Comparison of ENCODE assay signal across 8 mouse cellular contexts in genomic region chr14:76416366-76417040, GRCm38 (mm10). TPM values are rescaled to one million over a fixed set of nuclear protein-coding genes. Genes with fewer than 3 reads are reported as not detected.
DNase-seq lines count a peak whose midpoint lies in the region; ATAC-seq and TF ChIP-seq lines count a peak whose summit lies in the region.

No protein-coding gene starts in this region.

- H3K9me3 ChIP-seq in ES-Bruce4 (replicated peaks; ENCODE audit: control insufficient read depth, insufficient read depth, low read length, poor library complexity, severe bottlenecking): no peaks in the 10 kb centered on the region
- H3K9me3 ChIP-seq in forebrain, embryonic 16.5 days (ENCODE audit: control insufficient read depth, low read length): no peaks in the 10 kb centered on the region
- H3K9me3 ChIP-seq in liver, embryonic 15.5 days (replicated peaks): no peaks in the 10 kb centered on the region

- no peak for TF ChIP-seq EP300 in heart, adult 2 months (IDR thresholded peaks at IDR 0.05; ENCODE audit: insufficient read depth, low read depth, low read length)
- TF ChIP-seq EP300 in ES-Bruce4 (IDR thresholded peaks at IDR 0.05; ENCODE audit: insufficient read depth, low read depth, low read length): no peak

- H3K4me2 ChIP-seq in forebrain, embryonic 16.5 days (ENCODE audit: low read length): peak overlapping the region; percentile 96
- peak overlapping the region; percentile 82 for H3K4me2 ChIP-seq in liver, embryonic 15.5 days

- no peaks in the 10 kb centered on the region for H3K27me3 ChIP-seq in heart, adult 2 months (ENCODE audit: control insufficient read depth, insufficient read depth, low read length)
- H3K27me3 ChIP-seq in ES-Bruce4 (ENCODE audit: control insufficient read depth, insufficient read depth, low read length, poor library complexity, severe bottlenecking): no peaks in the 10 kb centered on the region
- H3K27me3 ChIP-seq in forebrain, embryonic 16.5 days (replicated peaks; ENCODE audit: control insufficient read depth, insufficient read depth, low read length): no peaks in the 10 kb centered on the region
- H3K27me3 ChIP-seq in liver, embryonic 15.5 days: peaks cover 58% of the 10 kb centered on the region

- H3K9ac ChIP-seq in heart, adult 2 months (ENCODE audit: low read depth, low read length): peak overlapping the region; percentile 59
- peak overlapping the region; percentile 100 for H3K9ac ChIP-seq in ES-Bruce4 (ENCODE audit: low read depth, poor library complexity, severe bottlenecking)
- peak overlapping the region; percentile 99 for H3K9ac ChIP-seq in forebrain, embryonic 16.5 days (replicated peaks; ENCODE audit: low read depth, low read length)
- no peak overlapping the region for H3K9ac ChIP-seq in liver, embryonic 15.5 days

- no peak overlapping the region for H3K27ac ChIP-seq in heart, adult 2 months
- H3K27ac ChIP-seq in ES-Bruce4 (ENCODE audit: insufficient read depth, low read length): no peak overlapping the region
- peak overlapping the region; percentile 100 for H3K27ac ChIP-seq in forebrain, embryonic 16.5 days (ENCODE audit: low read length)
- H3K27ac ChIP-seq in liver, embryonic 15.5 days (replicated peaks): no peak overlapping the region

- WGBS in heart, adult 2 months: 60% methylated on average over 27 of the region's 27 CpGs
- 36% methylated on average over 27 of the region's 27 CpGs for WGBS in forebrain, embryonic 16.5 days
- WGBS in liver, embryonic 15.5 days (ENCODE audit: insufficient replicate concordance): 68% methylated on average over 27 of the region's 27 CpGs

- DNase-seq in heart, adult 2 months: no peak
- no peak for DNase-seq in heart, postnatal 10 days
- DNase-seq in c-Kit-positive CD71-positive TER-119-positive erythroid progenitor cells, embryonic 14.5 days (ENCODE audit: low spot score): no peak
- DNase-seq in natural killer cell, adult 2 months (ENCODE audit: low spot score in 2 of 2): no peak
- DNase-seq in layer of hippocampus, postnatal 25 days (ENCODE audit: extremely low spot score in 1 of 2, low spot score in 1 of 2): no peak

- peaks cover 9% of the 10 kb centered on the region for H3K4me1 ChIP-seq in heart, adult 2 months (ENCODE audit: control insufficient read depth, insufficient read depth, low read length)
- peaks cover 2% of the 10 kb centered on the region for H3K4me1 ChIP-seq in ES-Bruce4 (ENCODE audit: control insufficient read depth, insufficient read depth, low read length)
- peaks cover 48% of the 10 kb centered on the region for H3K4me1 ChIP-seq in forebrain, embryonic 16.5 days (replicated peaks; ENCODE audit: control insufficient read depth, insufficient read depth, low read length)
- peaks cover 17% of the 10 kb centered on the region for H3K4me1 ChIP-seq in liver, embryonic 15.5 days (replicated peaks)

- no peak for TF ChIP-seq CTCF in heart, adult 2 months (IDR thresholded peaks at IDR 0.05)
- TF ChIP-seq CTCF in ES-Bruce4 (IDR thresholded peaks at IDR 0.05; ENCODE audit: low read depth, low read length): no peak

- H3K79me2 ChIP-seq in heart, adult 2 months (replicated peaks; ENCODE audit: control insufficient read depth, insufficient read depth, low read length): no peaks in the 10 kb centered on the region

- H3K4me3 ChIP-seq in heart, adult 2 months: peak overlapping the region; percentile 85
- H3K4me3 ChIP-seq in ES-Bruce4 (ENCODE audit: low read depth, low read length): peak overlapping the region; percentile 58
- peak overlapping the region; percentile 66 for H3K4me3 ChIP-seq in forebrain, embryonic 16.5 days (replicated peaks; ENCODE audit: low read length)
- H3K4me3 ChIP-seq in liver, embryonic 15.5 days (replicated peaks): peak overlapping the region; percentile 63

- intact Hi-C loops in heart, adult 2 months (cut with DNase I): loop anchor here (5.0 to 10.0 kb wide), 2 partner anchors 51 to 542 kb away; no protein-coding TSS in a partner anchor
- intact Hi-C loops in heart, postnatal 10 days (cut with DNase I): loop anchor here (5.0 kb wide), 1 partner anchor 56 kb away; no protein-coding TSS in a partner anchor

- H3K36me3 ChIP-seq in heart, adult 2 months (ENCODE audit: control insufficient read depth, insufficient read depth, low read length): no peaks in the 10 kb centered on the region; the same call in 1 of the 2 replicates
- peaks cover 15% of the 10 kb centered on the region for H3K36me3 ChIP-seq in ES-Bruce4 (ENCODE audit: control insufficient read depth, insufficient read depth, low read length, poor library complexity, severe bottlenecking)
- H3K36me3 ChIP-seq in forebrain, embryonic 16.5 days (ENCODE audit: control insufficient read depth, insufficient read depth): peaks cover 14% of the 10 kb centered on the region; the same call in 1 of the 2 replicates
- H3K36me3 ChIP-seq in liver, embryonic 15.5 days (replicated peaks): no peaks in the 10 kb centered on the region

- TF ChIP-seq POLR2A in heart, adult 2 months (IDR thresholded peaks at IDR 0.05; ENCODE audit: insufficient read depth, low read depth, low read length): no peak
- no peak for TF ChIP-seq POLR2A in ES-Bruce4 (IDR thresholded peaks at IDR 0.05; ENCODE audit: insufficient read depth, low read length)

- no peak for ATAC-seq in forebrain, embryonic 16.5 days
- no peak for ATAC-seq in liver, embryonic 15.5 days (ENCODE audit: insufficient read depth)

RNA-seq across cellular contexts. Expression of gene Tsc22d1, which starts 1.7 kb away (rescaled TPM):
- 100 to 1,000 TPM; 353 to 454 TPM for total RNA-seq in heart, adult 2 months (2021)
- 178 and 361 TPM in 2 replicates for polyA plus RNA-seq in heart, adult 2 months (2012; rRNA removed)
- total RNA-seq in heart, postnatal 10 days (2021): 100 to 1,000 TPM; 366 to 428 TPM
- 258 and 261 TPM in 2 replicates for polyA plus RNA-seq in ES-Bruce4 (2011; ENCODE audit: insufficient read depth, insufficient read length, low read depth, missing spikeins)
- 749 and 886 TPM in 2 replicates for polyA plus RNA-seq in forebrain, embryonic 16.5 days (2015; fragmentation: Nextera tagmentation; extraction: Ambion mirVana)
- 96.2 and 116 TPM in 2 replicates for polyA plus RNA-seq in liver, embryonic 15.5 days (2015; fragmentation: Nextera tagmentation; extraction: Ambion mirVana)
- 100 to 1,000 TPM; 493 to 570 TPM for total RNA-seq in layer of hippocampus, postnatal 25 days (2021)
